Mouse (Mus musculus) testis, postnatal 14 days (tissue): ENCODE results near the gene Chst1.

Experiments used
- DNase-seq: peaks from one replicate; pipeline ENCODE4 v3.0.0; 2021; ENCODE audit warnings: low spot score

Gene Chst1

DNA sequence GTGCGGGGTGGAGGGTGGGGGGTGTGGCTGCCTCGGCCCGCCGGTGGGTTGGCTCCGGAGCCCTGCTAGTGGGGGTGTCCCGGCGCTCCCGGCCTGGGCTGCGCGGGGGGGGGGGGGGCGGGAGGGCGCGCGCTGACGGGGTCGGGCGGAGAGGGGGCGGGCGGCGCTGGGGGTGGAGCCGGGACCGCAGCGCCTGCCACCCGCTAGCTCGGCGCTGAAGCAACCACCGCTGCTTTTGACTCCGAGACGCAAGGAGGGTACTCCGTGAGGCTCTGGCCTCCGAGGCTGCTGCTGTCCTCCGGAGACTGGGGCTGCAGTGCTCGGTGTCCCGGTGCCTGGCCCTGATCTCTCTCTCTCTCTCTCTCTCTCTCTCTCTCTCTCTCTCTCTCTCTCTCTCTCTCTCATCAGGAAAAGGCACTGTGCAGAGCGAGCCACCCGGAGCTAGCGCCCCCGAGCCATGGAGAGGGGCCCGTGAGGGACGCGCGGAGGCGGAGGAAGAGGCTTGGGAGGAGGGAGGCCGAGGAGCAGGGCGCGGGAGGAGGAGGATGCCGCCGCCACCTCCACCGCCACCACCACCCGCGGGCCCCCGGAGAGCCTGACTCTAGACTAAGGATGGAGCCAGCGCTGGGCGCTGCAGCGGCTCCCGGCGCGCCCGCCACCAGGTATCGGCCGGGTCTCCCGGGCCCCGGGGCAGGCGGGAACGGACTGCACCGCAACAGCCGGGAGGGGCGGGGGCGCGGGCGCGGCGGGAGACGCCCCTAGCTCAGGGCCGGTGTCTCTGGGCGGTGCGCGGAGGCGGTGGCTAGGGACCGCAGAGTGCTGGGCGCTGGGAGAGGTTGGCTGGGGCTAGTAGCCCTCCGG is at the start of gene Chst1:
Chst1 (plus strand) TSS at position 221 of the 861 bp plus-strand sequence.
- DNase-seq: no peak

DNA sequence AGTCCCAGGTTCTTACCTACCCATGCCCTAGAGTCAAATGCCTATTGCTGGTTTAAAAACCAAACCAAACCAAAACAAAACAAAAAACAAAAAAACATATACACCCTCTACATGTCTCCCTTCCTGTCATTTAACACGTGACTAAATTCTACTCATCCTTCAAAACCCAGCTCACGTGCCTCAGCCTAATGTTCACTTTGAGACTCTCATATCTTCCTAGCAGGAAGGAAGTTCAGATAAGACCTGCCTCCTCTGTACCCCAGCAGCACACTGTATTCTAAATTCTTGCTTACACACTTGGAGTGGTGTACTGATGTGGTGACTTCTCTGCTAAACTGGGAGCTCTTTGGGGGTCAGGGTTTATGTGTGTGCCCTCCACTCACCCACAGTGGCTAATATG is 49.5 kb upstream of the Chst1 start:
- DNase-seq: no peak

DNA sequence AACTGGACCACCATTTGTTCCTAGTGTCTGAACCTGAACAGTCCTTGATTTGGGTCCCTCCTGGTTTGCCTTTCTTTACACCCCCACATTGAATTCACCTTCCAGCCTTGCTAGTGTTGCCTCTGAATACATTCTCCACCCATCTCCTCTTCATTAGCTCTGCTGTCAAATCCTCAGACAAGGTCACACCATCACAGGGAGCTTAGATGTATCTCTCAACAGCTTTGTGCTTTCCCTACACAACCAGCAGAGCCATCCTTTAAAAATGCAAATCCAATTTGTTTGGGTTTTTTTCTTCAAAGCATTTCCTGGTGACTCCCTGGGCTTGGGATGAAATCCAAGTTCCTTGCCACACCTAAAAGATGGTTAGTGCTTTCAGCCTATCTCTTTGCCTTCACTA is 45.0 kb upstream of the Chst1 start:
- no peak for DNase-seq

GRCm38 (mm10) chr2:92562930-92563329 is 36.6 kb upstream of the Chst1 start:
- DNase-seq: no peak

DNA sequence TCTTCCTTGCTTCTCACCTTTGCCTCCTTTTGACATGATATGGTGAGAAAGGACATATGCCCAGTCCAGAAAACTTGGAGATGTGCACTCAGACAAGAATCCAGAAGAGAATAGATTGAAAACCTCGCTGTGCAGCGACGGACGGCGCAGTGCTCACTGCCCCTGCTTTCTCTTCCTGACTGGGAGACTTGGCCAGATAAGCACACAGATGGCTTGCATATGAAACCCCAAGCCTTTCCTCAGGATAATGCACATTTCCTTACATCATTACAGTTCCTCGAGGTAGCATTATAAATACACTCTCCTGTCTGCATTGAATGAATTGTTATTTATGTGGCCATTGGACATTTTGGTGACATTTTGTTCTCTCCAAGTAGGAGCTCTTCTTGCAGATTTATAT is 28.9 kb upstream of the Chst1 start:
- DNase-seq: no peak

DNA sequence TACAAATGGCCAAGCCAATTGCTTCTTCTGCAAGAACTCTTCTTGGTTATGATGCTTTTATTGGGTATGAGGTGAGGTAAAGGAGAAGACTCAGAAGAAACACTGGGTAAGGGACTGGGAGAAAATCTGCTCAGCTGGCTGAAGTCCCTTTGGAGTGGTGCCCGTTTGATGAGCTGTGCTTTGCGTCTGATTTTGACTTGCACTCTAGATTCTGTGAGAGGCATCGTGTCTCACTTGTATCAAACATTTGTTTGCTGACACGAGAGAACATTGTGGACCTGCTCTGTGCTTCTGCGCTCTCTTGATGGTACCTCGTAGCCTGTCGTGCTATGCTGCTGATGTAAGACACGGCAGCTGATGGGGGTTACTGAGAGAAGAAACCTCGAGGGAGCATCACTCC is 21.7 kb upstream of the Chst1 start:
- DNase-seq: no peak

GRCm38 (mm10) chr2:92581302-92581701 is 18.2 kb upstream of the Chst1 start:
- DNase-seq: no peak

DNA sequence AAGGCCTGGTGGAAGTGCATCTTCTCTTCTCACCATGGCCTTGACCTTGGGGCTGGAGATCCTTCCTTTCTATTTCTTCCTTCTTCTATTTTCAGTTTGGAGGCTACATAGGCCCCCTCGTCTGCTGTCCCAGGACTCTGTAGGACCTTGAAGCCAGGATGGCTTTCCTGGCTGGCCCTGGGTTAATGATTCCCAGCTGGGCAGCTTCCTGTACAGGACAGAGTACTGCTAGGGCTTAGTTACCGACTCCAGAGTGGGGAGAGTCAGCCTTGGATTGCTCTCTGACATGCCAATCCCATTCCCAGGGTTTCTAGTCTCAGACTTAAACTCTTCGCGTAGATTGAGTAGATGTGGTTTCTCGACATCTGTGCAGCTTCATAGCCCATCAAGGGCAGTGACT is 16.9 kb upstream of the Chst1 start:
- DNase-seq: no peak

DNA sequence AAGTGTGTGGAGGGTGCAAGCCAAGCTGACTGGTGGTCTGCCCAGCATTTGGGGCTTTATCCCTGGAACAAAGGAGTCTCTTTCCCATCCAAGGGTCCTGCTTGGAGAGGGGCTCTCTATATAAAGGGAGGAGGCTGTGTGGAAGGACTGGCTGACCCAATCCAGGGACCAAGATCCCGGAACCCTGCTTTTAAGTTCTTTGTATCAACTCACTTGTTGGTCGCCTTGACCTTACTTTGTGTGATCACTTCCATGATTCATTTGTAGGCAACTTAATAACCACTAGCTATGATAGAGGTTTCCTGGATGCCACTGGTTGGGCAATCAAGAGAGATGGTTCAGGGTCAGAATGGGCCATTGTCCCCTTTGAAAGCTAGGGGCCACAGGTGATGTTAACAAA is 11.7 kb upstream of the Chst1 start:
- DNase-seq: no peak

- DNase-seq: no peak
Observed at GRCm38 (mm10) chr2:92594929-92595730, 4.4 kb upstream of the Chst1 start.

- DNase-seq: no peak
Observed at GRCm38 (mm10) chr2:92597291-92597690, 2.2 kb upstream of the Chst1 start.

DNA sequence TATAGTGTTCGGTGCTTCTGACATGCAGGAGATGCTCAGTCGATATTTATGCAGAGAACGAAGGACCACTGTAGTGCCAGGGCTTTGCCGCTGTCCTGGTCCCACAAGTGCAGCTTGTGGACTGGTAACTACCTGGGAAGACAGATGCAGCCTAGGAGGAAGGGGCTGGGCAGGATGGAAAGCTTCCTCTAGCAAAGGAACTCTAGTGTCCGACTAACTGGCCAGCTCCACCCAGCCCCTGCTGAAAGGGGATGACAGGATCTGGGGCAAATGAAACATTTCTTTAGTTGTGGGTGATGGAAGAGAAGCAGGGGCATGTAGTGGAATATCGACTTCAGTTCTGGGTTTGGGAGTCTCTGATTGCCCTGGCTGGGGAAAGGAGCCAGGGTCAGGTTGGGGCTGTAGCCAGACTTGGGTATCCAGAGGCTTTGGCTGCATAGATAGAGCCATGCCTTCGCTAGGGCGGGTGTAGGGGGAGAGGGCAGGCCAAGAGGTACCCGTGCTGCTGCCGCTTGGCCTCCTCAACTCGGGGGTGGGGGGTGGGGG is 493 bp upstream of the Chst1 start:
- no peak for DNase-seq

DNA sequence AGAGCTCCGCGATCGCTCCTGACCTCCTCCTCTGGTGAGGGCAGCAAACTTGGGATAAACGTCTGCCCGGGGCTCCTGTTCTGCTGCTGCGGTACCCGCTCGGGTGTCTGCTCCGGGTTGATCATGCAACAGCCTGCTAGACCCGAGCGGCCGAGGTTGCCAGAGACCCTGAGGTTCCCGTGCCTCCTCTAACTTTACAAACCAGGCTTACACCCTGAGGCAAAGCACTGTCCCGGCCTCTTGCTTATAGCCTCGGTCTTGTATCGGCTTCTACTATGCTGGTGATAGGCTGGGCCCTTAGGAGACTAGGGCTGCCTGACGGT is 802 bp downstream of the Chst1 start:
- peak; percentile 39 for DNase-seq

DNA sequence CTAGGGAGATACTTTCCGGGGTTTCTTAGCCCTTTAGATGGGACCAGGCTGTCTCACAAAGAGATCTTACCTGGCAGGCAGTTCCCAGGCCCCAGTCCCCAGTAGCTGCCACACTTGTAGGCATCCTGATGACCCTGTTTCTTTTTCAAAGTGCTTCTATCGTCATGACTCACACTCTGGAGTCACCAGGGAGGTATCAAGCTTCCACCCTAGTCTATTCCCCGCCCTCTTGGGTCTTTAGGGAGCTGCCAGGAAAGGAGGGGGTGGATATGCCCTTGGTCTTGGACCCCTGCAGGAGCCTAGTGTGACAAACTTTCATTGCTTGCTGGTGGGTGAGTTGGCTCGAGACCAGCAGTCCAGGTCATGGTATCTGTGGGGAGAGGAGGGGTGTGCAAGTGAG is 1.7 kb downstream of the Chst1 start:
- DNase-seq: no peak

GRCm38 (mm10) chr2:92602073-92602472 is 2.6 kb downstream of the Chst1 start:
- DNase-seq: no peak

GRCm38 (mm10) chr2:92603591-92603990 is 4.1 kb downstream of the Chst1 start:
- DNase-seq: no peak

- no peak for DNase-seq
Observed at GRCm38 (mm10) chr2:92604565-92604964, 5.1 kb downstream of the Chst1 start.

DNA sequence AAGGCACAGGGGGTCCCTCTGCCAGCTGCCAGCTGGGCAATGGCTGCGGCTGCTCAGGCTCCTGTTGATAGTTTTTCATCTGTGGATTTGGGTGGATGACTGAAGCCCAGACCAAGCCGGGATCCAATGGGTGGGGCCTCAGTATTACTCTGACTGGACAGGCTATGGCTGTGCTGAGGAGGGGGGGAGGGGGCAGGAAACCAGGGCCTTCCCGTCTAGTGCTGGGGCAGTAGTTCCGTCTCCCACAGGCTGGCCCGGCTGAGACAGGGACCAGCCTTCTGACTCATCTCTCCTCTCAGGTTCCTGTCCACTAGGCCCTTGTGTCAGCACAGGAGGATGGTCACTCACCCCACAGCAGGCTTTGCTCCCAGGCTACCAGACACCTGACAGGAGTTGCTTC is 6.5 kb downstream of the Chst1 start:
- DNase-seq: no peak

GRCm38 (mm10) chr2:92607153-92607552 is 7.6 kb downstream of the Chst1 start:
- no peak for DNase-seq

DNA sequence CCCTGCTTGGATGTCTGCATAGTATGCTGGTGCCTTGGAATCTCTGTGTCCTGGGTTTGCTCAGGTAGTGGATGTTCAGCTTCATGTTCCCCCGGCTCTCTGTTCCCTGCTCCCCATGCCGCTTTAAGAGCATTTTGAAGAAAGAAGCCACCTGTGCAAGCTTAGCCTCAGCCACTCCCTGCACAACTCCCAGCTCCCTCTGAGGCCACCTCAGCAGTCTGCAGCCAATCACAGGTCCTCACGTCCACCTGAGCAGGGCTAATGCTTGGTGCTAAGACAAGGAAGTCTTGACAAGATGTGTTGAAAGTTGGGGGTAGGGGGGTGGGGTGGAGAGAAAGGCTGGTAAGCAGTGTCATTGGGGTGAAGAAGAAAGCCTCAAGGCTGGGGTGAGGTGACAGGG is 8.1 kb downstream of the Chst1 start:
- no peak for DNase-seq

GRCm38 (mm10) chr2:92608013-92608619 is 8.6 kb downstream of the Chst1 start:
- DNase-seq: no peak

- DNase-seq: no peak
Observed at GRCm38 (mm10) chr2:92608810-92609581, 9.5 kb downstream of the Chst1 start.
